Mouse (Mus musculus) liver, adult 2 months (tissue): Measurements from ENCODE around the gene Klf4.

ENCODE experiments used
- CTCF ChIP-seq: fragments of 200-500 bp; IDR thresholded peaks from 2 replicates; pipeline ENCODE4 v1.5.1; 2011; ENCODE audit warnings: low read depth, low read length, control low read depth
- POLR2A ChIP-seq: fragments of 200-500 bp; IDR thresholded peaks from 2 replicates; pipeline ENCODE4 v1.6.1; 2011; ENCODE audit warnings: low read length, control low read depth; ENCODE audit not compliant: insufficient read depth; ENCODE audit errors: extremely low read depth

GRCm38 (mm10) chr4:55531856-55532406 is 335 bp downstream of the Klf4 start:
- TF ChIP-seq CTCF = no peak
- TF ChIP-seq POLR2A = no peak
